Mouse (Mus musculus) frontal cortex, postnatal 25 days (tissue): ENCODE results near the gene Mia3.
"Not testable (repeated sequence)": the region's sequence is repeated elsewhere in the genome, so short reads cannot be mapped to it uniquely, and the experiment has no call there.

Source experiments
- DNase-seq, 2 experiments: peaks; one replicate each; pipeline ENCODE4 v3.0.0; 2022; ENCODE audit warnings: low spot score in 2 of 2

The Mia3 gene

GRCm38 (mm10) chr1:183344886-183345816, 24.2 kb downstream of the Mia3 start:
- DNase-seq: peak; percentile 67 to 75

DNA sequence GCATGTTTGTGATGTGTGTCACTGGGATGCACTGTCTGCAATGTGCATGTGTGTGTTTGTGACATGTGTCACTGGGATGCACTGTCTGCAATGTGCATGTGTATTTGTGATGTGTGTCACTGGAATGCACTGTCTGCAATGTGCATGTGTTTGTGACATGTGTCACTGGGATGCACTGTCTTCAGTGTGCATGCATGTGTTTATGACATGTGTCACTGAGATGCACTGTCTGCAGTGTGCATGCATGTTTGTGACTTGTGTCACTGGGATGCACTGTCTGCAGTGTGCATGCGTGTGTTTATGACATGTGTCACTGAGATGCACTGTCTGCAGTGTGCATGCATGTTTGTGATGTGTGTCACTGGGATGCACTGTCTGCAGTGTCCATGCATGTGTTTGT, 26.5 kb downstream of the Mia3 start:
- not testable (repeated sequence) for DNase-seq

DNA sequence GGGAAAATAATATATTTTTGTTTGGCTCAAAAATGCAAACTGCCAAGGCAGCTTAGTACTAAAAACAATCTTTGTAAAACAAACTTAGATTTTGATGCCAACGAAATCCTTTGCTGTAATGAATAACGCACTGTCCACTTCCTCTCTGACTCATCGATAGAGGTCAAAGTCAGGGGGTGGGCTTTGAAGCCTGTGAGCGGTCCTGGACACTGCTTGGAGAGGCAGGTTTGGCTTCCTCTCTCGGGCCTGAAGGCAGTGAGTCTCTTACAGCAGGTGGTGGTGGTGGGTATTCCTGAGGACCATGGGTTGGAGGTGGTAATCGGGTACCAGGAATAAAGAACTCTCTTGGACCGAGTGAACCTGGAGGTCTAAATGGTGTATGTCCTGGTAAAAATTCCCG, 42.2 kb downstream of the Mia3 start:
- DNase-seq: no peak

- DNase-seq: no peak
Measured at GRCm38 (mm10) chr1:183324433-183324832, 44.9 kb downstream of the Mia3 start.

DNA sequence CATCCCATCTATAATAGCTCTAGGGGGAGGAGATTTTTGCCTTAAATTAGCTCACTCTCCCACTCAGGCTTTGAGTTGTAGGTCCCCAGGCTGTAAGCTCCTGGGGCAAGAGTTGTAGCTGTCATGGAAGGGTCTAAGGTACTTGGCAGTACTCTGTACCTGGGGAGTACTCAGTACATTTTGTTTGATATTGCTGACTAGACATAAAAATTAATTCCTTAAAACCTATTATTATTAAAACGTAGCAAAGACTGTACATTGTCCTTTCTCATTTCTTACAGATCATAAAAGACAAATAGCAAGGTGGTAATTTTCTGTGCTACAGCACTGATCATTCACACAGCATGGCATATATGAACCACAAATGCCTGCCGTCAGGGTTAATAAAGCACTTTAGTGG, 45.4 kb downstream of the Mia3 start:
- DNase-seq: no peak

GRCm38 (mm10) chr1:183322496-183322895, 46.9 kb downstream of the Mia3 start:
- DNase-seq: not testable (repeated sequence)

GRCm38 (mm10) chr1:183320708-183321107, 48.6 kb downstream of the Mia3 start:
- no peak for DNase-seq

DNA sequence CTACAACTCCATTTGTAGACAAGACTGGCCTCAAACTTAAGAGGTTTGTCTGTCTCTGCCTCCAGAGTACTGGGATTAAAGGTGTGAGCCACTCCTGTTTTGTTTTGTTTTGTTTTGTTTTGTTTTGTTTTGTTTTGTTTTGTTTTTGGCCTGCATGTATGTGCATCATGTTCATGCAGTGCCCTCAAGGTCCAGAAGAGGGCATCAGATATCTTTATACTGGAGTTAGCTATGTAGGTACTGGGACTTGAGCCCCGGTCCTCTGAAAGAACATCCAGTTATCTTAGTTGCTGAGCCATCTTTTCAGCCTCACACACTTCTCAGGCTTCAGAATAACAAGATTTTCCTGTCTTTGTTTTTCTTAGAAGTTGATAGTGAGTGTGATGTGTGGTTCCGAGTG, 53.6 kb downstream of the Mia3 start:
- no peak for DNase-seq

- no peak for DNase-seq
Measured at GRCm38 (mm10) chr1:183312076-183312475, 57.3 kb downstream of the Mia3 start.

GRCm38 (mm10) chr1:183309601-183310000, 59.8 kb downstream of the Mia3 start:
- not testable (repeated sequence) for DNase-seq

GRCm38 (mm10) chr1:183308476-183308875, 60.9 kb downstream of the Mia3 start:
- DNase-seq: no peak

- DNase-seq: no peak
Measured at GRCm38 (mm10) chr1:183307555-183307954, 61.8 kb downstream of the Mia3 start.

DNA sequence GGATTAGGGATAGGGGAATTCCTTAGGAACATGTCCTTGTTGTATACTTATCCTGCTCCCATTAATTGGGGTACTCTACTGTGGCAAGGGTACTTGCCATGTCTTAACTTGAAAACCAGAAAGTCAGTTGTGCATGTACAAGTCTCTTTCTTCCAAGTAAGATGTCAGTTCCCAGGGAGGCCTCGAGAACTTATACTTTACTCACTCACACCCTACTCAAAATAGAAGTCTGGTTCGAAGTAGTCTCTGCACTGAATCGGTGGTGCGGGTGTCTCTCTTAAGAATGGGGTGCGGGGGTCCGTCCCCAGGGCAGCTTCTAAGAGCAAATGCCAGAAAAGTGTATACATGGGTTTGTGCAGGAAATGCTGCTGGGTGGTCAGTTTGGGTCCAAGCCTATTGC, 70.2 kb downstream of the Mia3 start:
- DNase-seq: peak; percentile 98 to 100

- DNase-seq: peak; percentile 9 to 27
Measured at GRCm38 (mm10) chr1:183297886-183298489, 71.4 kb downstream of the Mia3 start.

DNA sequence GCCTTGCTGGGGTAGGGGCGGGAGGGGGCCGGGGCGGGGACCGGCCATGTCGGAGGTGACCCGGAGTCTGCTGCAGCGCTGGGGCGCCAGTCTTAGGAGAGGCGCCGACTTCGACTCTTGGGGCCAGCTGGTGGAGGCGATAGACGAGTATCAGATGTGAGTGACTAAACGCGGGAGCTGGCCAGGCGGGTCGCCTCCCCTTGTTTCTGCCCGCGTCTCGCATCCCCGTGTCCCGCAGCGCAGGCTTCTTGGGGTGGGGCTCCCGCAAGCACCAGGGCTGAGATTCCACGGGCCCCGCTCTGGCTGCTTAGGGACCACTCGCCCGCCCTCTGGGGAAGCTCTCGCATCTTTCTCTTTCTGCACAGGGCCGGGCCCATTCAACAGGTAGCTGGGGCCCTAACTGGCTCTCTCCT, 71.9 kb downstream of the Mia3 start:
- DNase-seq: peak; percentile 22 to 25

DNA sequence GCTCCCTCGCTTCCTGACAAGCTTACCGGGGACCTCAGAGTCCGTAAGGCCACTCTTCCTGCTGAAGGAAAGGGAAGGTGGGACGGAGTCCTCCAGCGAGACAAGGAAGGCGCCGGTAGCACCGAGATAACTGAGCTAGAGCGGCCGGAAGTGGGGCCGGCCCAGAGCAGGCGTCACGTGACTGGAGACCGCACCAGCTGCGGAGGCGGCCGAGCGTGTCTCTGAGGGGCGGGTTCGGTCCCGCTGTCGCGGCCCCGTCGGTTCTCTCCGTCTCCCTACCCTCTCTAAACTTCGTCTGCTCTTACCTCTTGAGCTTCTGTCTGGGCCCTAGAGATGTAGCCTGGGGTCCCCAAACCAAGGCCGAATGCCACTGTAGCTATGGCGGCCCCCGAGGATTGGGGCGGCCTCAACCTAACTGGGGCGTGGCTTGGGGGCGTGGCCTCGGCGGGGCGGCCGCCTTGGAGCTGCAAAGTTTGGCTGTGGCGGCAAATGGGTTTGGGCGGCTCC, 72.4 kb downstream of the Mia3 start, which contains the start of gene Brox:
Gene Brox, minus strand, starts transcription at position 393 of the 507 bp plus-strand sequence.
- DNase-seq: peak; percentile 89 to 92

DNA sequence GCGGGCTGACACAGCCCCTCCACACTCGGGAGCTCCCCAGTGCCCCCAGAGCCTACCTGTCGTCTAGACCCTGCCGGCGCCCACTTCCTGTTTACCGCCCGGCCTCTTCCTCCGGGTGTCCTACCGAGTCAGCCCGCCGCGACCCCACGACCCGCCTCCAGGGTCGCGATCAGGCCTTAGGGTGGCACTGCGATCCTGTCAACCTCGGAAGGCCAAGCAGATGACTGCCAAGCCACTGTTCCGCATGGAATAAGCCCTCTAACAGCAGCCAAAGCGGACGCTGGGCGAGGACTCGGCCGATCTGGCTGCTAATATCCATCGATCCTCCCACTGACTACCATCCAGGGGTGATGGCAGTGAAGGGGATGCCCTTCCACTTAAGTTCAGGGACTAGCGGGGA, 72.9 kb downstream of the Mia3 start, which contains the start of gene Aida:
Gene Aida, plus strand, starts transcription at position 126 of the 400 bp plus-strand sequence.
- DNase-seq: peak; percentile 18 to 30

DNA sequence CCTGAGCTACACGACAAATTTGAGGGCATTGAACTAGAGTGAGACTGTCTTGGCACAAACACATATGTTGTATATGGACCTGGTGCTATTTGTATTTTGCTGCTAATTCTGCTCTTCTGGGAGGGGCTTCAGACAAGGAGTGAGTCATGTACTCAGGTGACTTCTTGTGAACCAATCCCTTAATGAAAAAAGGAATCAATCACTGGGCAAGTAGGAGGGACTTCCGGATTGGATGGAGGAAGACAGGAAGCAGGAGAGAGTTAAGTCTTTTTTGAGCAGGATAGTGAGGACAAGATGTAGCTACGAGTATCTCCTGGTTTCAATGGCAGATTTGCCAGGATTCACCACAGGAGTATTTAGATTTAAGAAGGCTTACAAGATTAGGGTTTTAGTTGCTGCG, 79.8 kb downstream of the Mia3 start:
- no peak for DNase-seq

DNA sequence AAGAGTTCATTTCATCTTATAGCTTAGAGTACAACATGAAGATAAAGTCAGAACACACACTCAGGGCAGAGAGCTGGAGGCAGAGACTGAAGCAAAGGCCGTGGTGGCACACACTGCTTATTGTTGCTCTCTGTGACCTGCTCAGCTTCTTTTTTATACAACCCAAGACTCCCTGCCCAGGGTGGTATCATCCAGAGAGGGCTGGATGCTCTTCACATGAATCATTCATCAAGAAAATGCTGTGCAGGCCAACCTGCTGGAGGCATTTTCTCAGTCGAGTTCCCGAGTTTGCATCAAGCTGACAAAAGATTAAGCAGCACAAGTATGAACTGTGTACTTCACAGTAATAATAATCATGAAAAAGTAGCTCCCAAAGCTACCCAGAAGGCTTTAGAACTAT, 81.0 kb downstream of the Mia3 start:
- DNase-seq: no peak
